Mouse (Mus musculus): ENCODE results near the gene Tifa. TPM values are rescaled to one million over a fixed set of nuclear protein-coding genes. Genes with fewer than 3 reads are reported as not detected.

Gene Tifa
- polyA plus RNA-seq, 1 experiment from 2014 or later, result 3.7 TPM

GRCm38 (mm10) chr3:127853431-127854206 is 64.0 kb downstream of the Tifa start:
- 16% methylated on average over 15 of the region's 15 CpGs for WGBS
- H3K27ac ChIP-seq, result no peak overlapping the region

GRCm38 (mm10) chr3:127861340-127861739 is 71.7 kb downstream of the Tifa start:
- Histone ChIP-seq H3K36me3 (no peaks in the 10 kb centered on the region), H3K27me3 (no peaks in the 10 kb centered on the region), H3K9me3 (replicated peaks) (0 out of 2 replicates have a peak, but pooled peaks cover 3% of the 10 kb centered on the region), H3K4me2 (replicated peaks) (no peak overlapping the region), H3K27ac (no peak overlapping the region), H3K9ac (no peak overlapping the region), H3K4me1 (no peaks in the 10 kb centered on the region), H3K4me3 (no peak overlapping the region)
- ATAC-seq (ENCODE audit: low FRiP score), result no peak
- WGBS, result 90% methylated on average over 11 of the region's 11 CpGs

More at GRCm38 (mm10) chr3:127853431-127854206, 64.0 kb downstream of the Tifa start:
- peak; percentile 86 for ATAC-seq (ENCODE audit: low FRiP score)
- Histone ChIP-seq H3K9ac (no peak overlapping the region), H3K9me3 (replicated peaks) (no peaks in the 10 kb centered on the region), H3K27me3 (no peaks in the 10 kb centered on the region; the same call in 1 of the 2 replicates), H3K36me3 (no peaks in the 10 kb centered on the region), H3K4me1 (peaks cover 6% of the 10 kb centered on the region; the same call in 1 of the 2 replicates), H3K4me3 (no peak overlapping the region), H3K4me2 (replicated peaks) (peak overlapping the region; percentile 28; the same call in 1 of the 2 replicates)

DNA sequence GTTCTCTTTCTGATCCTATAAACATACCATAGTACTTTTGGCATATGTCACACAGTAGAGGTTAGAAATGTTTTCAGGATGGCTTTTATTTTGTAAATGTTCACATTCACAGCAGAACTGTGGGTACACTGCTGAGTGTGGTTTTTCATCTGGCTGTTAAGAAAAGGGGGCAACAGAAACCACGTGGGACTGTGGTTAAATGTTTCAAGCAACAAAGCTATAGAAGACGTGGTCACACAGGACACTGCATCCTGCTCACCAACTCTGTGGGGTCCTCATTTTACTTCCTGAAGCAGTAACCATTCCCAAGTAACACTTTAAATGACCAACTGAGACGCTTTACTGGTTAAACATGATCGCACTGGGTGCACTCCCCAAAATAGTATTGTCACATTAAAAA is 72.9 kb downstream of the Tifa start:
- H3K27ac ChIP-seq, result no peak overlapping the region
- WGBS, result 71% methylated on average over 4 of the region's 4 CpGs
- no peaks in the 10 kb centered on the region for H3K27me3 ChIP-seq
- 0 out of 2 replicates have a peak, but pooled peaks cover 3% of the 10 kb centered on the region for H3K9me3 ChIP-seq (replicated peaks)
- no peak overlapping the region for H3K9ac ChIP-seq
- no peaks in the 10 kb centered on the region for H3K36me3 ChIP-seq
- no peak overlapping the region for H3K4me2 ChIP-seq (replicated peaks)
- no peaks in the 10 kb centered on the region for H3K4me1 ChIP-seq
- H3K4me3 ChIP-seq, result no peak overlapping the region
- ATAC-seq (ENCODE audit: low FRiP score), result no peak

- Histone ChIP-seq H3K9ac (no peak overlapping the region), H3K27ac (no peak overlapping the region), H3K27me3 (no peaks in the 10 kb centered on the region), H3K9me3 (replicated peaks) (0 out of 2 replicates have a peak, but pooled peaks cover 3% of the 10 kb centered on the region), H3K4me2 (replicated peaks) (no peak overlapping the region), H3K4me1 (0 out of 2 replicates have a peak, but pooled peaks cover 2% of the 10 kb centered on the region), H3K4me3 (no peak overlapping the region), H3K36me3 (no peaks in the 10 kb centered on the region)
- no peak for ATAC-seq (ENCODE audit: low FRiP score)
- WGBS, result 68% methylated on average over 3 of the region's 3 CpGs
Observed at GRCm38 (mm10) chr3:127863571-127863970, 74.0 kb downstream of the Tifa start.

- H3K9me3 ChIP-seq (replicated peaks), result 0 out of 2 replicates have a peak, but pooled peaks cover 1% of the 10 kb centered on the region
- no peak overlapping the region for H3K27ac ChIP-seq
- H3K9ac ChIP-seq, result no peak overlapping the region
- H3K4me3 ChIP-seq, result no peak overlapping the region
- WGBS, result 43% methylated on average over 2 of the region's 2 CpGs
- no peak for ATAC-seq (ENCODE audit: low FRiP score)
- 0 out of 2 replicates have a peak, but pooled peaks cover 5% of the 10 kb centered on the region for H3K4me1 ChIP-seq
- H3K36me3 ChIP-seq, result no peaks in the 10 kb centered on the region
- H3K27me3 ChIP-seq, result no peaks in the 10 kb centered on the region
- H3K4me2 ChIP-seq (replicated peaks), result no peak overlapping the region
Observed at GRCm38 (mm10) chr3:127864242-127864641, 74.6 kb downstream of the Tifa start.

- 52% methylated on average over 9 of the region's 9 CpGs for WGBS
- Histone ChIP-seq H3K4me2 (replicated peaks) (no peak overlapping the region), H3K4me1 (0 out of 2 replicates have a peak, but pooled peaks cover 5% of the 10 kb centered on the region), H3K9me3 (replicated peaks) (no peaks in the 10 kb centered on the region), H3K9ac (no peak overlapping the region), H3K27me3 (no peaks in the 10 kb centered on the region), H3K27ac (peak overlapping the region; percentile 52; the same call in 1 of the 2 replicates), H3K4me3 (no peak overlapping the region), H3K36me3 (no peaks in the 10 kb centered on the region)
- ATAC-seq (ENCODE audit: low FRiP score), result no peak; the same call in 1 of the 2 replicates
Observed at GRCm38 (mm10) chr3:127868046-127868758, 78.6 kb downstream of the Tifa start.

DNA sequence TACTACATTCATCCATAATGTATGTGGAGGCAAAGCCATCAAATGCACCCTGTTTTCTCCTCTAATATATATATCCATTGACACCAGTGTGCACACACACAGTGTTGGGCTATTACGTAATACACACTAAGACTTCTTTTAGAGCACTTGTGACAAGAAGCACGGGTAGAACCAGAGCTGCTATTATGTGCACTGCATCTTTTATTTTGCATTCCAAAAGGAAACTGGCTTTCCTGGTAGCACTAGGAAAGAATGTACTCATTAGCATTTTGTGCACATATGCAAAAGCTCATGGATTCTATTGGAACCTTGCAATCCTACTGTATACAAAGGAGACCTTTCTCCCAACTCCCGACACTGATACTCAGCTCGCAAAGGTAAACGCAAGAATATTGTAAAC is 79.3 kb downstream of the Tifa start:
- 0 out of 2 replicates have a peak overlapping the region, but pooled peaks have one; percentile 52 for H3K27ac ChIP-seq
- peaks cover 5% of the 10 kb centered on the region; the same call in 1 of the 2 replicates for H3K4me1 ChIP-seq
- ATAC-seq (ENCODE audit: low FRiP score), result peak; percentile 83
- no peaks in the 10 kb centered on the region for H3K36me3 ChIP-seq
- no peaks in the 10 kb centered on the region for H3K9me3 ChIP-seq (replicated peaks)
- no peaks in the 10 kb centered on the region for H3K27me3 ChIP-seq
- WGBS, result 43% methylated on average over 5 of the region's 5 CpGs
- no peak overlapping the region for H3K9ac ChIP-seq
- H3K4me3 ChIP-seq, result no peak overlapping the region
- H3K4me2 ChIP-seq (replicated peaks), result no peak overlapping the region

- no peak for ATAC-seq (ENCODE audit: low FRiP score)
- 81% methylated on average over 9 of the region's 9 CpGs for WGBS
- Histone ChIP-seq H3K4me3 (no peak overlapping the region), H3K27ac (0 out of 2 replicates have a peak overlapping the region, but pooled peaks have one; percentile 35), H3K27me3 (no peaks in the 10 kb centered on the region), H3K4me1 (peaks cover 5% of the 10 kb centered on the region; the same call in 1 of the 2 replicates), H3K9me3 (replicated peaks) (no peaks in the 10 kb centered on the region), H3K9ac (no peak overlapping the region), H3K36me3 (no peaks in the 10 kb centered on the region), H3K4me2 (replicated peaks) (no peak overlapping the region)
Observed at GRCm38 (mm10) chr3:127871575-127871974, 82.0 kb downstream of the Tifa start.

GRCm38 (mm10) chr3:127874254-127874883 is 84.8 kb downstream of the Tifa start:
- Histone ChIP-seq H3K4me1 (no peaks in the 10 kb centered on the region; the same call in 1 of the 2 replicates), H3K27ac (peak overlapping the region; percentile 55; the same call in 1 of the 2 replicates), H3K4me2 (replicated peaks) (no peak overlapping the region), H3K27me3 (no peaks in the 10 kb centered on the region), H3K4me3 (no peak overlapping the region), H3K9ac (no peak overlapping the region), H3K36me3 (no peaks in the 10 kb centered on the region), H3K9me3 (replicated peaks) (no peaks in the 10 kb centered on the region)
- 31% methylated on average over 4 of the region's 4 CpGs for WGBS
- peak; percentile 94 for ATAC-seq (ENCODE audit: low FRiP score)

DNA sequence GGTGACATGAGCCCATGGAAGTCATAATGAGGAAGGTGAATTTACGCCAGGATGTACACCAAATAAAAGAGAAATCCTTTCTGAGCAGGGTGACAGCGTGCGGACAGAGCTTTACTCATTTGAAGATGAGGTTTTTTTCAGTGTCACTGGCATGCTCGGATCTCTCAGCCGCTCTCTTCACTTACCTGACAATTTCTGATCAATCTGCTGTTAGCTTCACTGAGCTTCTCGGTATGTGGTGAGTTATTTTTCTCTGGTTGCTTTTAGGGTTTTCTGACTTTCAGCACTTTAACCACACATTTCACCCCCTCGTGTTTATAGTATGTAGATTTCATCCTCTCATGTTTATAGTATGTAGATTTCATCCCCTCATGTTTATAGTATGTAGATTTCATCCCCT is 85.5 kb downstream of the Tifa start:
- no peak for ATAC-seq (ENCODE audit: low FRiP score)
- Histone ChIP-seq H3K36me3 (no peaks in the 10 kb centered on the region), H3K9me3 (replicated peaks) (no peaks in the 10 kb centered on the region), H3K9ac (no peak overlapping the region), H3K4me2 (replicated peaks) (no peak overlapping the region), H3K4me3 (no peak overlapping the region), H3K4me1 (no peaks in the 10 kb centered on the region; the same call in 1 of the 2 replicates), H3K27ac (peak overlapping the region; percentile 72), H3K27me3 (no peaks in the 10 kb centered on the region)
- WGBS, result 62% methylated on average over 7 of the region's 7 CpGs

DNA sequence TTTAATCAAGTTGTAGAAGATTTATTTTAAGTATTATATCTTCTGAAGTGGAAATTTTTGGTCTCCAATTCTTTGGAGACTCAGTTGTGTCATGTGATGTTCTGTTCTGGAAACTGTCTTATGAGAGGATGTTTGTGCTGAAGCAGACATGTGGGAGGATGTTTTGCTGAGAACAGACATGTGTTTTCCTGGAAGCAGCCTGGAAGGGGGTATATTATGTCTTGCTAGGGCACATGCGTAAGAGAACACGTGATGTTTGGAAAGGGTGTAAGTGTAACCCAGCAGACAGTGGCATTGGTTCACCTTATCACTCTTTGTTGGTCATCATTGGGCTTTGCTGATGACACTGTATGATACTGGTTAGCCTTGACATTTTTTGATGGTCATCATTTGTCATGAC is 85.9 kb downstream of the Tifa start:
- H3K27me3 ChIP-seq, result no peaks in the 10 kb centered on the region
- H3K4me1 ChIP-seq, result no peaks in the 10 kb centered on the region; the same call in 1 of the 2 replicates
- 92% methylated on average over 2 of the region's 2 CpGs for WGBS
- H3K4me2 ChIP-seq (replicated peaks), result no peak overlapping the region
- H3K9me3 ChIP-seq (replicated peaks), result no peaks in the 10 kb centered on the region
- no peak overlapping the region for H3K4me3 ChIP-seq
- no peak for ATAC-seq (ENCODE audit: low FRiP score)
- H3K9ac ChIP-seq, result no peak overlapping the region
- H3K36me3 ChIP-seq, result no peaks in the 10 kb centered on the region
- no peak overlapping the region for H3K27ac ChIP-seq

DNA sequence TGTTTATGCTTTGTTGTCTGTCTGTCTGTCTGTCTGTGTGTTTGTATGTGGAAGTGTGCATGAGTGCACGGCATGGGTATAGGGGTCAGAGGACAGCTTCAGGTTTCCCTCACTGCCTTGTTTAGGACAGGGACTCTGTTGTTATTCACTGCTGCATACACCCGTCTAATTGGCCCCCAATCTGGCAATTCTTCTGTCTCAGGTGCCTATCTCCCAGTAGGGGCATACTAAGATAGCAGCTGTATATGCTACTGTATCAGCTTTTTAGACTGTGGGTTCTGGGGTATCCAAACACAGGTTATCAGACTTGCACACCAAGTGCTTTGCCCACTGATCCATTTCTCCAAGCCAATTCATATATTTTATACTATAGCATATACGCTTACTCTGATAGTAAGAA is 90.4 kb downstream of the Tifa start:
- no peak overlapping the region for H3K9ac ChIP-seq
- no peak overlapping the region for H3K27ac ChIP-seq
- no peaks in the 10 kb centered on the region for H3K4me1 ChIP-seq
- H3K36me3 ChIP-seq, result no peaks in the 10 kb centered on the region
- 76% methylated on average over 3 of the region's 3 CpGs for WGBS
- H3K4me2 ChIP-seq (replicated peaks), result no peak overlapping the region
- no peaks in the 10 kb centered on the region for H3K27me3 ChIP-seq
- H3K4me3 ChIP-seq, result no peak overlapping the region
- ATAC-seq (ENCODE audit: low FRiP score), result no peak
- H3K9me3 ChIP-seq (replicated peaks), result no peaks in the 10 kb centered on the region

Data from hindbrain, embryonic 12.5 days (tissue).